Mouse (Mus musculus) cerebellum, postnatal 4 days (tissue): ENCODE results near the gene Mfrp.

Source experiments
- DNase-seq, 2 experiments: peaks; one replicate each; pipeline ENCODE4 v3.0.0; 2022; ENCODE audit warnings: low spot score in 2 of 2, mixed read lengths in 1 of 2

The Mfrp gene

GRCm38 (mm10) chr9:44101490-44101889, at the start of gene Mfrp:
Mfrp (plus strand) TSS chr9:44101729.
- DNase-seq = no peak

- DNase-seq = no peak
These were observed 48.7 kb upstream of the Mfrp start for GRCm38 (mm10) chr9:44052855-44053254.

DNA sequence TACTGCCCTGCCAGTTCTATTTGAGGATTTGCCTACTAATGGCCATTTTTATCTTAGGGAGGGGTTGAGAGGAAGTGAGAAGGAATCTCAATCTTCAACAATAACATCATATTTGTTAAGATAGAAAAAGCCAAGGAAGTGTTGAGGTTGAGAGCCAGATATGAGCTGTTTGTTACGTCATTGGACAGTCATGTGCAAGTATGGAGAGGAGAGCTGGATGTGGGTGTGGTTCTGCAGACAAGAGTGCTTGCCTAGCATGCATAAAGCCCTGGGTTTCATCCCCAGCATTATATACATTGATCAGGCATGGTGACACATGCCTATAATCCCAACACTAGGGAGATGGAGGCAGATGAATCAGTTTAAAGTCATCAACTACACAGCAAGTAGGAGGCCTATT, 47.6 kb upstream of the Mfrp start:
- DNase-seq = no peak

GRCm38 (mm10) chr9:44058606-44059005, 42.9 kb upstream of the Mfrp start:
- DNase-seq = no peak

GRCm38 (mm10) chr9:44065177-44065576, 36.4 kb upstream of the Mfrp start:
- DNase-seq = no peak

GRCm38 (mm10) chr9:44066785-44067225, 34.7 kb upstream of the Mfrp start, which contains the start of gene Usp2:
Usp2 (plus strand) TSS chr9:44067021.
- DNase-seq = peak; percentile 99 to 100

DNA sequence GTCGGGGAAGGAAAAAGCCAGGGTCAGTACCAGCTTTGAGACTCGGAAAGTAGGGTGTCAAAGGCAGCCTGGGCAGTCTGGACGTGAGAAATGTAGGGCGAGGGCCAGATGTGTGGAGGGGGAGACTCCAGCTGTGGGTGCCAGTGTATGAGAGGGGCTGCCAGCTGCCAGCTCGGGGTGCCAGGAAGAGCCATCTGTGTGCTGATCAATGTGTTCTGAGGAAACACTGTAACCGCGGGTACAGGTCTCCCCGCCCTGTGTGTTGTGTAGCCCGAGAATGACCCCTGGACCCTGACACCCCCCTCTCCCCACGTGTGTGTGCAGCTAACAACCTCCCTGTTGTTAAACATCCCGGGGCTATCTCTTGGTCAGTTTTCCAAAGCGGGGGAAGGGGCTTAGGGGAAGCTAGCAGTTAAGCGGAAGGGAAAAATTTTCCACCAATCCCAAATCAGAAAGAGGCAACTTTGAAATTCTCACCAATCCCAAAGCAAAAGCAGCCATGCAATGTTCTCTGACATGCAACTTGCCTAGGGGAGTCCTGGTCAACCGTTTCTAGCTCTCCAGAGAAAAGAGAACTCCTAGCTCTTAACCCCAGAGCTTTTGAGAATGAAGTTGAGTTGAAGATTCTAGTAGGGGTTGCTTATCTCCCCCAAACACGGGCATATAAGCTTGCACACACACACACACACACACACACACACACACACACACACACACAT, 34.1 kb upstream of the Mfrp start:
- no peak for DNase-seq

GRCm38 (mm10) chr9:44067960-44068330, 33.6 kb upstream of the Mfrp start:
- DNase-seq = no peak

DNA sequence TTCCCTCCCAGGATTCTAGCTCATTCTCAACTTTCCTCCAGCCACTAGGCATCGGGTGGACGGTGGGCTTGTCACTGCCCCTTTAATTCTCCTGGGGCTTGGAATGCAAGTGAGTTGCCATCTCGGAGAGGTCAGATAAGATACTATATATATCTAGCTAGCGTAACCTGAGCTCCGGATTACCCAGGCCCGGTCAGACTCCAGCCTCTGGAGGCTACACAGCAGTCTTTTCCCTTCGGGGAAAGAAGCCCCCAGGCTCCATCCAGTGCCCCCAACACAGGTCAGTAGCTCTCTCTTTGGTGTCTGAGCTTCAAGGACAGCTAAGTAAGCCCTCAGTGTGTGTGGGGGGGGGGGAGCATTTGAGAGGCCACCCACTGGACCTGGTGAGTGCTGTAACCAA, 32.3 kb upstream of the Mfrp start:
- no peak for DNase-seq

DNA sequence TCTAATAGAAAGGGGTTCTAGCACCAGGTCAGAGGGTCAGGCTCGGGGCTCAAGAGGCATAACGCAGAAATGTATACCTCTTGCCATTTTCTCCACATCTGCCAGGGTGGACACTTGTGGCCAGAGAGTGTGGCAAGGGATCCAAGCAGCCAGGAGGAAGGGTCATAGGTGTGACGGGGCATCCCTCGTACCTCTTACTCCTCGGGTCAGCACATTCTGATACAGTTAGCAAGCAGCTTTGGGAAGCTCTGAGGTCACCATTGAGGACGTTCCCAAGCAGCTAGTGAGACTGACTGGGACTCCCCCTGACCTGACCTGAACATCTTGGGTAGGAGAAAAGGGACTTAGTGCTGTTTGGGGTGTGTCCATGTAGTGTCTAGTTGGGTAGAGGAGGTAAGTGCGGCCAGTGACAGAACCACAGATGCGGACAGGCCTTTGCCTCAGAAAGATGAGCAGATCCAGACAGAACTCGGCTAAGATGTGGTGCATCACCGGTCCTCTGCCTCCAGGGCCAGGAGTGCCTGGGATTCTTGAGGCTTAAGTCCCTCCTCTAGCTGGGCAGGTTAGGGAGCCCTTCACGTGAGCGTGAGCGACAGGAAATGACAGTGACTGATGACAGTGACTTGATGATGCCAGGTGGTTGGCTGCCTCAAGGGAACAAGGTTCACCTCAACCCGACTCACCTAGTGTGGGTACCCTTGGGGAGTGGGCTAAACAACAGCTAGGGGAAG, 31.3 kb upstream of the Mfrp start:
- no peak for DNase-seq

- DNase-seq = no peak
These were observed 30.7 kb upstream of the Mfrp start for GRCm38 (mm10) chr9:44070844-44071231.

GRCm38 (mm10) chr9:44071914-44072598, 29.5 kb upstream of the Mfrp start:
- DNase-seq = no peak

DNA sequence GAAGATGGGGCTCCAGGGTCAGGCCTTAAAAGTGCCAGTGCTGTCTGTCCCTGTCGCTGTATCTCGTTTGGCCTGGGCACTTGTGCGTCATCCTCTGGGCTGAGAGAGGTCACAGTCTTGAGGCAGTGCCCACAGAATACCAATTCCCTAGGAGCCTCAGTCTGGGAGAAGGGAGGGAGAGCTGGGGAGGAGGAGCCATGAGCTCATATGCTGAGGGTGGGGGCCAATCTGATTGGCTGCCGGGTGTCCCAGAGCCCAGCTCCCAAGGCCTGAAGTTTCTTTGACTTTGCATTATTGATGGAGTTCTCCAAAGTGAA, 29.0 kb upstream of the Mfrp start:
- no peak for DNase-seq

DNA sequence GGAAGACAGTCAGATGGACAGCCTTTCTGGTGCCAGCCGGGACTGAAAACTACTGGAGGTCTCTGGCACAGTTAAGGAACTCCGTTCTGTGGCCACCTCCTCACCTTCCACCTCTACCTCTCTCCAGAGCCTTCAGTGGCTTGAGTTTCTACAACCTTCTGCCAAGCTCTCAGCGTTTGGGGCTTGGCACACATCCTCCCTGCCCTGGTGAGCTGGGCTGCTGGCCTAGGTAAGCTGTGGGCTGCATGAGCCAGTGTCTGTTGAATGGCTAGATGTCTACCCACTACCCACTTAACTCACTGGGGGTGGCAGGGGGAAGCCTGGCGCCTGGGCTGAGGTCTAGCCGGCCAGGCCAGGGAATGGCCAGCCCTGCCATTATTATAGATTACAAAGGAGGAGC, 28.4 kb upstream of the Mfrp start:
- no peak for DNase-seq

- no peak for DNase-seq
These were observed 26.9 kb upstream of the Mfrp start for GRCm38 (mm10) chr9:44074395-44075275.

DNA sequence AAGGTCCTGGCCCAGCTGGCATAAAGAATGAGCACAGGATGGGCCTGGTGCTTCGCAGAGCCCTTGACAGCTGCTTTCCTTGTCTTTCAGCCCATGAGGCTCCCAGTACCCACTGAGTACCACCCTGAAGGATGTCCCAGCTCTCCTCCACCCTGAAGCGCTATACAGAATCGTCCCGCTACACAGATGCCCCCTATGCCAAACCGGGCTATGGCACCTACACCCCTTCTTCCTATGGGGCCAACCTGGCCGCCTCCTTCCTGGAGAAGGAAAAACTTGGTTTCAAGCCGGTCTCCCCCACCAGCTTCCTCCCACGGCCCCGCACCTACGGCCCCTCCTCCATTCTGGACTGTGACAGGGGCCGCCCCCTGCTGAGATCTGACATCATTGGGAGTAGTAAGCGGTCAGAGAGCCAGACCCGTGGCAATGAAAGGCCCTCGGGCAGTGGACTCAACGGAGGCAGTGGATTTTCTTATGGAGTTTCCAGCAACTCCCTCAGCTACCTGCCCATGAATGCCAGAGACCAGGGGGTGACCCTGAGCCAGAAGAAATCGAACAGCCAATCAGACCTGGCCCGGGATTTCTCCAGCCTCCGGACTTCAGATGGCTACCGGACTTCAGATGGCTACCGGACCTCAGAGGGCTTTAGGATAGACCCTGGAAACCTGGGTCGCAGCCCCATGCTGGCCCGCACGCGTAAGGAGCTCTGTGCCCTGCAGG, 26.1 kb upstream of the Mfrp start:
- no peak for DNase-seq

GRCm38 (mm10) chr9:44075996-44076763, 25.3 kb upstream of the Mfrp start:
- no peak for DNase-seq

GRCm38 (mm10) chr9:44076764-44077120, 24.8 kb upstream of the Mfrp start:
- peak in 1 of 2 experiments; percentile 53 for DNase-seq

GRCm38 (mm10) chr9:44077266-44077910, 24.1 kb upstream of the Mfrp start:
- DNase-seq = no peak
